Mouse (Mus musculus) MEL (cell line): ENCODE data around the gene Bcl2l14. TPM values are rescaled to one million over a fixed set of nuclear protein-coding genes. Genes with fewer than 3 reads are reported as not detected.

ENCODE experiments used
- DNase-seq: peaks from one replicate; pipeline ENCODE4 v3.0.0; 2011; ENCODE audit warnings: low read depth, low spot score
- H3K27ac ChIP-seq: 2 replicates; pipeline ENCODE4 v1.5.1; 2012; ENCODE audit warnings: low read depth, mild to moderate bottlenecking, control low read depth, low read length, moderate library complexity; ENCODE audit not compliant: control insufficient read depth
- H3K27me3 ChIP-seq, 2 experiments: fragments of 150-350 bp in 1 of 2; sonication (generic) in 1 of 2; 2 replicates each; pipeline ENCODE4 v1.6.1; 2012; ENCODE audit warnings: low read length in 2 of 2, mild to moderate bottlenecking in 2 of 2, improper control_type of control experiment in 1 of 2, moderate library complexity in 1 of 2; ENCODE audit not compliant: insufficient read depth in 2 of 2, control insufficient read depth in 1 of 2
- H3K36me3 ChIP-seq, 2 experiments: 2 replicates each; pipeline ENCODE4 v1.6.1; 2012 to 2014; ENCODE audit warnings: low read length in 2 of 2, improper control_type of control experiment in 1 of 2, inconsistent platforms in 1 of 2, mild to moderate bottlenecking in 1 of 2; ENCODE audit not compliant: insufficient read depth in 2 of 2, control insufficient read depth in 1 of 2
- H3K4me1 ChIP-seq, 2 experiments: fragments of 150-350 bp in 1 of 2; sonication (generic) in 1 of 2; 2 replicates each; pipeline ENCODE4 v1.6.1; 2012; ENCODE audit warnings: low read length in 2 of 2, improper control_type of control experiment in 1 of 2, mild to moderate bottlenecking in 1 of 2; ENCODE audit not compliant: insufficient read depth in 2 of 2, control insufficient read depth in 1 of 2
- H3K4me3 ChIP-seq, 2 experiments: fragments of 150-350 bp in 1 of 2; sonication (generic) in 1 of 2; 2 replicates each; pipeline ENCODE4 v1.5.1; 2012; ENCODE audit warnings: low read depth in 2 of 2, low read length in 2 of 2, mild to moderate bottlenecking in 2 of 2, moderate library complexity in 2 of 2, control low read depth in 1 of 2, improper control_type of control experiment in 1 of 2; ENCODE audit not compliant: control insufficient read depth in 1 of 2, insufficient read depth in 1 of 2
- H3K79me2 ChIP-seq: 2 replicates; pipeline ENCODE4 v1.6.1; 2012; ENCODE audit warnings: mild to moderate bottlenecking, low read length, moderate library complexity; ENCODE audit not compliant: control insufficient read depth, poor library complexity, insufficient read depth
- H3K9ac ChIP-seq: 2 replicates; pipeline ENCODE4 v1.6.1; 2012; ENCODE audit warnings: low read depth, mild to moderate bottlenecking, control low read depth, low read length, moderate library complexity; ENCODE audit not compliant: control insufficient read depth, poor library complexity, severe bottlenecking
- H3K9me3 ChIP-seq: fragments of 150-350 bp; sonication (generic); replicated peaks from 2 replicates; pipeline ENCODE4 v1.6.1; 2012; ENCODE audit warnings: mild to moderate bottlenecking, low read length, improper control_type of control experiment, moderate library complexity; ENCODE audit not compliant: insufficient read depth
- CHD2 ChIP-seq: IDR thresholded peaks from 2 replicates; pipeline ENCODE4 v1.6.1; 2011; ENCODE audit warnings: low read length, improper control_type of control experiment
- E2F4 ChIP-seq: IDR thresholded peaks from 2 replicates; pipeline ENCODE4 v1.6.1; 2011; ENCODE audit warnings: low read depth, low read length, improper control_type of control experiment, borderline replicate concordance
- GABPA ChIP-seq: IDR thresholded peaks from 2 replicates; pipeline ENCODE4 v1.6.1; 2012; ENCODE audit warnings: low read depth, mild to moderate bottlenecking, inconsistent platforms, low read length, improper control_type of control experiment, moderate library complexity
- GATA1 ChIP-seq: IDR thresholded peaks from 2 replicates; pipeline ENCODE4 v1.6.1; 2011; ENCODE audit warnings: low read depth, low read length, improper control_type of control experiment
- KAT2A ChIP-seq: conservative IDR thresholded peaks from 2 replicates; pipeline ENCODE4 v1.6.1; 2012; ENCODE audit warnings: low read depth, low read length, improper control_type of control experiment, inconsistent platforms
- MAX ChIP-seq: IDR thresholded peaks from 2 replicates; pipeline ENCODE4 v1.6.1; 2011; ENCODE audit warnings: low read length, improper control_type of control experiment
- MEF2A ChIP-seq: IDR thresholded peaks from 2 replicates; pipeline ENCODE4 v1.6.1; 2014; ENCODE audit warnings: low read depth, mild to moderate bottlenecking, inconsistent platforms, low read length, improper control_type of control experiment; ENCODE audit not compliant: poor library complexity, insufficient replicate concordance, severe bottlenecking; ENCODE audit errors: extremely low read depth
- MXI1 ChIP-seq: IDR thresholded peaks from 2 replicates; pipeline ENCODE4 v1.6.1; 2011; ENCODE audit warnings: mild to moderate bottlenecking, low read depth, low read length, improper control_type of control experiment
- NRF1 ChIP-seq: IDR thresholded peaks from 2 replicates; pipeline ENCODE4 v1.6.1; 2014; ENCODE audit warnings: low read depth, mild to moderate bottlenecking, inconsistent platforms, low read length, improper control_type of control experiment, moderate library complexity; ENCODE audit not compliant: poor library complexity, insufficient read depth, severe bottlenecking
- POLR2A ChIP-seq, 2 experiments: IDR thresholded peaks; 2 replicates each; pipeline ENCODE4 v1.6.1; 2011 to 2012; ENCODE audit warnings: low read length in 2 of 2, mild to moderate bottlenecking in 2 of 2, control low read depth in 1 of 2, improper control_type of control experiment in 1 of 2, low read depth in 1 of 2, moderate library complexity in 1 of 2; ENCODE audit not compliant: control insufficient read depth in 1 of 2, insufficient read depth in 1 of 2, poor library complexity in 1 of 2
- TAL1 ChIP-seq: IDR thresholded peaks from 2 replicates; pipeline ENCODE4 v1.6.1; 2012; ENCODE audit warnings: mild to moderate bottlenecking, inconsistent platforms, low read length, moderate library complexity, mixed read lengths
- UBTF ChIP-seq: IDR thresholded peaks from 2 replicates; pipeline ENCODE4 v1.6.1; 2012; ENCODE audit warnings: low read depth, mild to moderate bottlenecking, inconsistent platforms, low read length, improper control_type of control experiment, moderate library complexity, borderline replicate concordance; ENCODE audit not compliant: insufficient read depth
- USF1 ChIP-seq: IDR thresholded peaks from 2 replicates; pipeline ENCODE4 v1.6.1; 2014; ENCODE audit warnings: low read depth, mild to moderate bottlenecking, inconsistent platforms, low read length, improper control_type of control experiment, moderate library complexity
- ZC3H11A ChIP-seq: IDR thresholded peaks from 2 replicates; pipeline ENCODE4 v1.6.1; 2012; ENCODE audit warnings: low read depth, mild to moderate bottlenecking, inconsistent platforms, low read length, improper control_type of control experiment
- ZMIZ1 ChIP-seq: IDR thresholded peaks from 2 replicates; pipeline ENCODE4 v1.6.1; 2012; ENCODE audit warnings: low read depth, mild to moderate bottlenecking, inconsistent platforms, low read length, improper control_type of control experiment, moderate library complexity
- ZNF384 ChIP-seq: IDR thresholded peaks from 2 replicates; pipeline ENCODE4 v1.6.1; 2012; ENCODE audit warnings: low read depth, mild to moderate bottlenecking, inconsistent platforms, low read length, improper control_type of control experiment
- polyA plus RNA-seq, 2 experiments: library from polyadenylated mRNA; stranded (reverse) in 1 of 2; unstranded in 1 of 2; fragments of >175 nt in 1 of 2; fragments of >200 nt in 1 of 2; gene quantifications; 2 replicates each; pipeline versions ENCODE4 v1.2.1 to v1.2.4; 2012; ENCODE audit warnings: low replicate concordance in 2 of 2, low read depth in 1 of 2; ENCODE audit not compliant: insufficient read length in 2 of 2, insufficient read depth in 1 of 2, missing spikeins in 1 of 2
- total RNA-seq: library from RNA; depleted of rRNA; stranded (reverse); fragments of 300-350 nt; gene quantifications from 2 replicates; pipeline ENCODE4 v1.2.3, GENCODE M21; 2012; rRNA removed

The Bcl2l14 gene
- total and polyA plus RNA-seq, 3 experiments = 0.65 to 1.4 TPM; not detected in 1

- Histone ChIP-seq H3K4me3 (no peak overlapping the region), H3K9ac (no peak overlapping the region), H3K79me2 (no peaks in the 10 kb centered on the region), H3K9me3 (no peaks in the 10 kb centered on the region), H3K36me3 (peaks cover 6 to 7% of the 10 kb centered on the region in 2 experiments), H3K4me1 (peaks cover 5 to 8% of the 10 kb centered on the region in 2 experiments; a peak in 3 of 4 replicates), H3K27ac (no peak overlapping the region), H3K27me3 (no peaks in the 10 kb centered on the region)
- TF ChIP-seq MXI1 (no peak), ZNF384 (no peak), E2F4 (no peak)
- DNase-seq = no peak
Observed at GRCm38 (mm10) chr6:134479481-134479880, 83.4 kb downstream of the Bcl2l14 start.

- DNase-seq = no peak
- Histone ChIP-seq H3K27ac (no peak overlapping the region), H3K9ac (no peak overlapping the region), H3K79me2 (no peaks in the 10 kb centered on the region; the same call in 1 of the 2 replicates), H3K36me3 (peaks cover 0 to 4% of the 10 kb centered on the region in 2 experiments; a peak in 2 of 4 replicates), H3K4me3 (no peak overlapping the region), H3K9me3 (no peaks in the 10 kb centered on the region), H3K27me3 (no peaks in the 10 kb centered on the region), H3K4me1 (no peaks in the 10 kb centered on the region)
- no peak for TF ChIP-seq UBTF
- TF ChIP-seq MAX = no peak
- TF ChIP-seq GATA1 = no peak
- no peak for TF ChIP-seq USF1
- no peak for TF ChIP-seq ZC3H11A
- TF ChIP-seq ZNF384 = no peak
- TF ChIP-seq NRF1 = no peak
- no peak for TF ChIP-seq GABPA
- no peak for TF ChIP-seq ZMIZ1
- no peak for TF ChIP-seq TAL1
- no peak for TF ChIP-seq KAT2A
- TF ChIP-seq CHD2 = no peak
- no peak for TF ChIP-seq MEF2A
- no peak for TF ChIP-seq POLR2A (IDR thresholded peaks at IDR 0.05; ENCODE audit: control insufficient read depth in 1 of 2, insufficient read depth in 1 of 2, low read depth in 1 of 2, low read length in 2 of 2, poor library complexity in 1 of 2)
Observed at GRCm38 (mm10) chr6:134486318-134486717, 90.2 kb downstream of the Bcl2l14 start.

Other genes with a start within 250 kb of the Bcl2l14 start
- gene Lrp6, start 170.6 kb downstream of the Bcl2l14 start, total RNA-seq = 13.1 and 13.4 TPM in 2 replicates
- 10 to 100 TPM; 17.2 to 25.7 TPM for gene Lrp6, start 170.6 kb downstream of the Bcl2l14 start, polyA plus RNA-seq
- gene Mansc1, start 236.2 kb downstream of the Bcl2l14 start, total RNA-seq = not detected in 2 replicates
- gene Mansc1, start 236.2 kb downstream of the Bcl2l14 start, polyA plus RNA-seq = not detected
- gene Borcs5, start 243.2 kb downstream of the Bcl2l14 start, total RNA-seq = 7.7 and 8.7 TPM in 2 replicates
- 10 to 100 TPM in 1 of 2 experiments, not detected in 1; 13.0 TPM for gene Borcs5, start 243.2 kb downstream of the Bcl2l14 start, polyA plus RNA-seq